Mouse (Mus musculus) MEL (cell line): ENCODE measurements around the gene 4921539E11Rik. TPM values are rescaled to one million over a fixed set of nuclear protein-coding genes. Genes with fewer than 3 reads are reported as not detected.

Experiments used
- DNase-seq: peaks from one replicate; pipeline ENCODE4 v3.0.0; 2011; ENCODE audit warnings: low read depth, low spot score
- H3K27ac ChIP-seq: 2 replicates; pipeline ENCODE4 v1.5.1; 2012; ENCODE audit warnings: low read depth, mild to moderate bottlenecking, control low read depth, low read length, moderate library complexity; ENCODE audit not compliant: control insufficient read depth
- H3K27me3 ChIP-seq, 2 experiments: fragments of 150-350 bp in 1 of 2; sonication (generic) in 1 of 2; 2 replicates each; pipeline ENCODE4 v1.6.1; 2012; ENCODE audit warnings: low read length in 2 of 2, mild to moderate bottlenecking in 2 of 2, improper control_type of control experiment in 1 of 2, moderate library complexity in 1 of 2; ENCODE audit not compliant: insufficient read depth in 2 of 2, control insufficient read depth in 1 of 2
- H3K36me3 ChIP-seq, 2 experiments: 2 replicates each; pipeline ENCODE4 v1.6.1; 2012 to 2014; ENCODE audit warnings: low read length in 2 of 2, improper control_type of control experiment in 1 of 2, inconsistent platforms in 1 of 2, mild to moderate bottlenecking in 1 of 2; ENCODE audit not compliant: insufficient read depth in 2 of 2, control insufficient read depth in 1 of 2
- H3K4me1 ChIP-seq, 2 experiments: fragments of 150-350 bp in 1 of 2; sonication (generic) in 1 of 2; 2 replicates each; pipeline ENCODE4 v1.6.1; 2012; ENCODE audit warnings: low read length in 2 of 2, improper control_type of control experiment in 1 of 2, mild to moderate bottlenecking in 1 of 2; ENCODE audit not compliant: insufficient read depth in 2 of 2, control insufficient read depth in 1 of 2
- H3K4me3 ChIP-seq, 2 experiments: fragments of 150-350 bp in 1 of 2; sonication (generic) in 1 of 2; 2 replicates each; pipeline ENCODE4 v1.5.1; 2012; ENCODE audit warnings: low read depth in 2 of 2, low read length in 2 of 2, mild to moderate bottlenecking in 2 of 2, moderate library complexity in 2 of 2, control low read depth in 1 of 2, improper control_type of control experiment in 1 of 2; ENCODE audit not compliant: control insufficient read depth in 1 of 2, insufficient read depth in 1 of 2
- H3K79me2 ChIP-seq: 2 replicates; pipeline ENCODE4 v1.6.1; 2012; ENCODE audit warnings: mild to moderate bottlenecking, low read length, moderate library complexity; ENCODE audit not compliant: control insufficient read depth, poor library complexity, insufficient read depth
- H3K9ac ChIP-seq: 2 replicates; pipeline ENCODE4 v1.6.1; 2012; ENCODE audit warnings: low read depth, mild to moderate bottlenecking, control low read depth, low read length, moderate library complexity; ENCODE audit not compliant: control insufficient read depth, poor library complexity, severe bottlenecking
- H3K9me3 ChIP-seq: fragments of 150-350 bp; sonication (generic); replicated peaks from 2 replicates; pipeline ENCODE4 v1.6.1; 2012; ENCODE audit warnings: mild to moderate bottlenecking, low read length, improper control_type of control experiment, moderate library complexity; ENCODE audit not compliant: insufficient read depth
- BHLHE40 ChIP-seq: IDR thresholded peaks from 2 replicates; pipeline ENCODE4 v1.6.1; 2012; ENCODE audit warnings: low read depth, mild to moderate bottlenecking, inconsistent platforms, low read length, improper control_type of control experiment, borderline replicate concordance
- CHD1 ChIP-seq: IDR thresholded peaks from 2 replicates; pipeline ENCODE4 v1.6.1; 2012; ENCODE audit warnings: low read depth, mild to moderate bottlenecking, inconsistent platforms, low read length, improper control_type of control experiment
- CTCF ChIP-seq, 3 experiments: IDR thresholded peaks in 2 of 3; conservative IDR thresholded peaks in 1 of 3; 2 replicates each; pipeline ENCODE4 v1.5.1; 2011 to 2012; ENCODE audit warnings: low read length in 3 of 3, low read depth in 2 of 3, mild to moderate bottlenecking in 2 of 3, improper control_type of control experiment in 1 of 3, inconsistent platforms in 1 of 3, mixed read lengths in 1 of 3, moderate library complexity in 1 of 3; ENCODE audit not compliant: control insufficient read depth in 1 of 3, insufficient read depth in 1 of 3, poor library complexity in 1 of 3, severe bottlenecking in 1 of 3
- E2F4 ChIP-seq: IDR thresholded peaks from 2 replicates; pipeline ENCODE4 v1.6.1; 2011; ENCODE audit warnings: low read depth, low read length, improper control_type of control experiment, borderline replicate concordance
- EP300 ChIP-seq, 2 experiments: IDR thresholded peaks; 2 replicates each; pipeline ENCODE4 v1.6.1; 2011; ENCODE audit warnings: improper control_type of control experiment in 2 of 2, low read length in 2 of 2, low read depth in 1 of 2, mild to moderate bottlenecking in 1 of 2
- GABPA ChIP-seq: IDR thresholded peaks from 2 replicates; pipeline ENCODE4 v1.6.1; 2012; ENCODE audit warnings: low read depth, mild to moderate bottlenecking, inconsistent platforms, low read length, improper control_type of control experiment, moderate library complexity
- GATA1 ChIP-seq: IDR thresholded peaks from 2 replicates; pipeline ENCODE4 v1.6.1; 2011; ENCODE audit warnings: low read depth, low read length, improper control_type of control experiment
- HCFC1 ChIP-seq: IDR thresholded peaks from 2 replicates; pipeline ENCODE4 v1.6.1; 2012; ENCODE audit warnings: low read depth, mild to moderate bottlenecking, inconsistent platforms, low read length, improper control_type of control experiment, moderate library complexity
- JUND ChIP-seq: IDR thresholded peaks from 2 replicates; pipeline ENCODE4 v1.6.1; 2011; ENCODE audit warnings: low read depth, mild to moderate bottlenecking, improper control_type of control experiment, low read length
- MAFK ChIP-seq: IDR thresholded peaks from 2 replicates; pipeline ENCODE4 v1.6.1; 2011; ENCODE audit warnings: low read depth, mild to moderate bottlenecking, low read length, improper control_type of control experiment, borderline replicate concordance
- MAX ChIP-seq: IDR thresholded peaks from 2 replicates; pipeline ENCODE4 v1.6.1; 2011; ENCODE audit warnings: low read length, improper control_type of control experiment
- MEF2A ChIP-seq: IDR thresholded peaks from 2 replicates; pipeline ENCODE4 v1.6.1; 2014; ENCODE audit warnings: low read depth, mild to moderate bottlenecking, inconsistent platforms, low read length, improper control_type of control experiment; ENCODE audit not compliant: poor library complexity, insufficient replicate concordance, severe bottlenecking; ENCODE audit errors: extremely low read depth
- MXI1 ChIP-seq: IDR thresholded peaks from 2 replicates; pipeline ENCODE4 v1.6.1; 2011; ENCODE audit warnings: mild to moderate bottlenecking, low read depth, low read length, improper control_type of control experiment
- MYC ChIP-seq: IDR thresholded peaks from 2 replicates; pipeline ENCODE4 v1.6.1; 2011; ENCODE audit warnings: low read depth, mild to moderate bottlenecking, low read length, improper control_type of control experiment, moderate library complexity
- NELFE ChIP-seq: IDR thresholded peaks from 2 replicates; pipeline ENCODE4 v1.6.1; 2011; ENCODE audit warnings: low read depth, low read length, improper control_type of control experiment
- NRF1 ChIP-seq: IDR thresholded peaks from 2 replicates; pipeline ENCODE4 v1.6.1; 2014; ENCODE audit warnings: low read depth, mild to moderate bottlenecking, inconsistent platforms, low read length, improper control_type of control experiment, moderate library complexity; ENCODE audit not compliant: poor library complexity, insufficient read depth, severe bottlenecking
- POLR2A ChIP-seq, 2 experiments: IDR thresholded peaks; 2 replicates each; pipeline ENCODE4 v1.6.1; 2011 to 2012; ENCODE audit warnings: low read length in 2 of 2, mild to moderate bottlenecking in 2 of 2, control low read depth in 1 of 2, improper control_type of control experiment in 1 of 2, low read depth in 1 of 2, moderate library complexity in 1 of 2; ENCODE audit not compliant: control insufficient read depth in 1 of 2, insufficient read depth in 1 of 2, poor library complexity in 1 of 2
- POLR2AphosphoS5 ChIP-seq: IDR thresholded peaks from 2 replicates; pipeline ENCODE4 v1.6.1; 2012; ENCODE audit warnings: low read depth, borderline replicate concordance, mild to moderate bottlenecking, inconsistent platforms, low read length, moderate library complexity, mixed read lengths
- TAL1 ChIP-seq: IDR thresholded peaks from 2 replicates; pipeline ENCODE4 v1.6.1; 2012; ENCODE audit warnings: mild to moderate bottlenecking, inconsistent platforms, low read length, moderate library complexity, mixed read lengths
- TBP ChIP-seq: IDR thresholded peaks from 2 replicates; pipeline ENCODE4 v1.8.0; 2011; ENCODE audit warnings: low read depth, low read length, improper control_type of control experiment
- TCF12 ChIP-seq: IDR thresholded peaks from 2 replicates; pipeline ENCODE4 v1.6.1; 2014; ENCODE audit warnings: low read depth, mild to moderate bottlenecking, inconsistent platforms, low read length, improper control_type of control experiment, moderate library complexity
- UBTF ChIP-seq: IDR thresholded peaks from 2 replicates; pipeline ENCODE4 v1.6.1; 2012; ENCODE audit warnings: low read depth, mild to moderate bottlenecking, inconsistent platforms, low read length, improper control_type of control experiment, moderate library complexity, borderline replicate concordance; ENCODE audit not compliant: insufficient read depth
- USF2 ChIP-seq, 2 experiments: IDR thresholded peaks; 2 replicates each; pipeline ENCODE4 v1.6.1; 2011 to 2012; ENCODE audit warnings: improper control_type of control experiment in 2 of 2, low read length in 2 of 2, borderline replicate concordance in 1 of 2, inconsistent platforms in 1 of 2, low read depth in 1 of 2, mild to moderate bottlenecking in 1 of 2; ENCODE audit not compliant: insufficient read depth in 1 of 2
- ZKSCAN1 ChIP-seq: IDR thresholded peaks from 2 replicates; pipeline ENCODE4 v1.6.1; 2012; ENCODE audit warnings: low read depth, mild to moderate bottlenecking, inconsistent platforms, low read length, improper control_type of control experiment, moderate library complexity
- ZMIZ1 ChIP-seq: IDR thresholded peaks from 2 replicates; pipeline ENCODE4 v1.6.1; 2012; ENCODE audit warnings: low read depth, mild to moderate bottlenecking, inconsistent platforms, low read length, improper control_type of control experiment, moderate library complexity
- ZNF384 ChIP-seq: IDR thresholded peaks from 2 replicates; pipeline ENCODE4 v1.6.1; 2012; ENCODE audit warnings: low read depth, mild to moderate bottlenecking, inconsistent platforms, low read length, improper control_type of control experiment
- polyA plus RNA-seq, 2 experiments: library from polyadenylated mRNA; stranded (reverse) in 1 of 2; unstranded in 1 of 2; fragments of >175 nt in 1 of 2; fragments of >200 nt in 1 of 2; gene quantifications; 2 replicates each; pipeline versions ENCODE4 v1.2.1 to v1.2.4; 2012; ENCODE audit warnings: low replicate concordance in 2 of 2, low read depth in 1 of 2; ENCODE audit not compliant: insufficient read length in 2 of 2, insufficient read depth in 1 of 2, missing spikeins in 1 of 2
- total RNA-seq: library from RNA; depleted of rRNA; stranded (reverse); fragments of 300-350 nt; gene quantifications from 2 replicates; pipeline ENCODE4 v1.2.3, GENCODE M21; 2012

4921539E11Rik gene
- total and polyA plus RNA-seq, 3 experiments = not detected

GRCm38 (mm10) chr4:103253846-103254245, 36.8 kb downstream of the 4921539E11Rik start:
- H3K9ac ChIP-seq = peak overlapping the region; percentile 14; the same call in 1 of the 2 replicates
- no peaks in the 10 kb centered on the region for H3K9me3 ChIP-seq
- H3K4me1 ChIP-seq = peaks cover 1 to 5% of the 10 kb centered on the region in 2 experiments; a peak in 2 of 4 replicates
- DNase-seq = peak; percentile 58
- H3K79me2 ChIP-seq = no peaks in the 10 kb centered on the region
- H3K27ac ChIP-seq = peak overlapping the region; percentile 28
- peak; percentile 72 for TF ChIP-seq GATA1
- peak; percentile 61; the same call in 1 of the 2 replicates for TF ChIP-seq MXI1
- TF ChIP-seq MYC = peak; percentile 71; the same call in 1 of the 2 replicates
- peak; percentile 58; the same call in 1 of the 2 replicates for TF ChIP-seq MAX
- peak; percentile 30; the same call in 1 of the 2 replicates for TF ChIP-seq TCF12
- no peak for TF ChIP-seq JUND
- TF ChIP-seq EP300 (IDR thresholded peaks at IDR 0.05; ENCODE audit: low read depth in 1 of 2, low read length in 2 of 2) = peak; percentile 63 to 75
- no peak for TF ChIP-seq CTCF (IDR thresholded peaks at IDR 0.05 in 2 of 3, conservative IDR thresholded peaks at IDR 0.05 in 1 of 3; ENCODE audit: control insufficient read depth in 1 of 3, insufficient read depth in 1 of 3, low read depth in 2 of 3, low read length in 3 of 3, poor library complexity in 1 of 3, severe bottlenecking in 1 of 3)
- TF ChIP-seq BHLHE40 = peak; percentile 39; the same call in 1 of the 2 replicates
- H3K27me3 ChIP-seq = no peaks in the 10 kb centered on the region
- no peak overlapping the region for H3K4me3 ChIP-seq
- H3K36me3 ChIP-seq = peaks cover 0 to 9% of the 10 kb centered on the region in 2 experiments; a peak in 2 of 4 replicates

GRCm38 (mm10) chr4:103249436-103250085, 41.1 kb downstream of the 4921539E11Rik start:
- Histone ChIP-seq H3K4me1 (peaks cover 1 to 7% of the 10 kb centered on the region in 2 experiments; a peak in 2 of 4 replicates), H3K27ac (peak overlapping the region; percentile 16; the same call in 1 of the 2 replicates), H3K79me2 (no peaks in the 10 kb centered on the region), H3K9ac (no peak overlapping the region; the same call in 1 of the 2 replicates), H3K9me3 (no peaks in the 10 kb centered on the region), H3K27me3 (no peaks in the 10 kb centered on the region), H3K4me3 (no peak overlapping the region; a peak in 1 of 4 replicates), H3K36me3 (peaks cover 0 to 13% of the 10 kb centered on the region in 2 experiments; a peak in 2 of 4 replicates)
- peak; percentile 35 for DNase-seq
- TF ChIP-seq HCFC1 (no peak), POLR2A (IDR thresholded peaks at IDR 0.05; ENCODE audit: control insufficient read depth in 1 of 2, insufficient read depth in 1 of 2, low read depth in 1 of 2, low read length in 2 of 2, poor library complexity in 1 of 2) (no peak), ZKSCAN1 (no peak), MEF2A (no peak), EP300 (IDR thresholded peaks at IDR 0.05; ENCODE audit: low read depth in 1 of 2, low read length in 2 of 2) (peak; percentile 45 to 49; a peak in 3 of 4 replicates), NRF1 (no peak), USF2 (IDR thresholded peaks at IDR 0.05; ENCODE audit: borderline replicate concordance in 1 of 2, insufficient read depth in 1 of 2, low read depth in 1 of 2, low read length in 2 of 2) (no peak), BHLHE40 (no peak), MXI1 (no peak), TBP (no peak), CHD1 (no peak), GABPA (peak; percentile 65; the same call in 1 of the 2 replicates), MYC (no peak), ZMIZ1 (no peak), POLR2AphosphoS5 (no peak), MAFK (no peak), TAL1 (no peak), UBTF (no peak), TCF12 (peak; percentile 50; the same call in 1 of the 2 replicates), NELFE (no peak), JUND (no peak), ZNF384 (no peak), CTCF (IDR thresholded peaks at IDR 0.05 in 2 of 3, conservative IDR thresholded peaks at IDR 0.05 in 1 of 3; ENCODE audit: control insufficient read depth in 1 of 3, insufficient read depth in 1 of 3, low read depth in 2 of 3, low read length in 3 of 3, poor library complexity in 1 of 3, severe bottlenecking in 1 of 3) (no peak), E2F4 (no peak)
